Mouse (Mus musculus) heart, adult 10 weeks (tissue): ENCODE data around the gene Pdcd5. TPM values are rescaled to one million over a fixed set of nuclear protein-coding genes. Genes with fewer than 3 reads are reported as not detected.

Experiments
- polyA plus RNA-seq: library from polyadenylated mRNA; stranded (reverse); fragments of 350-450 nt; fragmentation: Illumina TruSeq; extraction: RNeasy Lipid Tissue Mini Kit (QIAGEN cat#74804); gene quantifications from one replicate; pipeline ENCODE4 v1.2.3, GENCODE M21; 2014; ENCODE audit warnings: low read depth, low replicate concordance

Pdcd5 gene
- polyA plus RNA-seq = 184 TPM

GRCm38 (mm10) chr7:35647101-35647698 lies at the start of gene Pdcd5:
TSS of gene Pdcd5 (minus strand) at chr7:35647521.

Other genes with a start within 250 kb of the Pdcd5 start
- not detected for gene Slc7a9, start 198.7 kb downstream of the Pdcd5 start, polyA plus RNA-seq
- not detected for gene Tdrd12, start 109.8 kb downstream of the Pdcd5 start, polyA plus RNA-seq
- gene Nudt19, start 91.2 kb downstream of the Pdcd5 start, polyA plus RNA-seq = 74.8 TPM
- gene Rgs9bp, start 61.9 kb downstream of the Pdcd5 start, polyA plus RNA-seq = not detected
- 11.4 TPM for gene Ankrd27, start 61.3 kb downstream of the Pdcd5 start, polyA plus RNA-seq
- 1.0 TPM for gene Dpy19l3, start 106.9 kb upstream of the Pdcd5 start, polyA plus RNA-seq
- gene Zfp507, start 155.5 kb upstream of the Pdcd5 start, polyA plus RNA-seq = 5.9 TPM